Mouse (Mus musculus): ENCODE measurements around the gene Cbr4. TPM values are rescaled to one million over a fixed set of nuclear protein-coding genes. Genes with fewer than 3 reads are reported as not detected.

Gene Cbr4
- polyA plus RNA-seq (2011; ENCODE audit: insufficient read depth, insufficient read length, low replicate concordance, missing spikeins): 5.0 and 6.5 TPM in 2 replicates

DNA sequence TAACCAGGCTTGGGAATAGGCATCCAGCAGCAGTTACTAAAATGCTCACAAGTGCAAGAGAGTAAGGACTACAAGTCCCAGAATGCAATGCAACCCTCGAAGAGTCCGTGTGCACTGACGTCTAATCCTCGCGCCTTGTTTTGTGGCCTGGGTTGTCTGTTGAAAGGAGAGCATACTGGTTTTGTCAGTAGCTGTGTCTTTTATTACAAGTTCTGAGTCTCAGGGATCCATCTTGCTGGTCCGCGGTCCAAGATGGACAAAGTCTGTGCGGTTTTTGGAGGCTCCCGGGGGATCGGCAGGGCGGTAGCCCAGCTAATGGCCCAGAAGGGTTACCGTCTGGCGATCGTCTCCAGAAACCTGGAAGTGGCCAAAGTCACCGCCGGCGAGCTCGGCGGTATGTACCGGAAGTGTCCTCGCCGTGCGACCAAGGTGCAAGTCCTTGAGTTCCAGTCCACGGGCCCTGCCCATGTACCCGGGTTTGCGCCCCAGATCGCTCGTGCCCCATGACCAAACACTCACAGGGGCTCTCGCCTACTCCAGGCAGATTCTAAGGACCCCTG lies at the start of gene Cbr4:
Cbr4 (plus strand) TSS at position 138 of the 560 bp plus-strand sequence.
- WGBS: under 1% methylated on average over 29 of the region's 29 CpGs

GRCm38 (mm10) chr8:61442988-61443387 lies 44.5 kb upstream of the Cbr4 start:
- H3K4me1 ChIP-seq (ENCODE audit: control insufficient read depth, insufficient read depth, low read length): no peaks in the 10 kb centered on the region
- 89% methylated on average over 3 of the region's 3 CpGs for WGBS
- TF ChIP-seq CTCF (IDR thresholded peaks at IDR 0.05; ENCODE audit: control insufficient read depth, insufficient read depth, low read length) (no peak), POLR2A (IDR thresholded peaks at IDR 0.05; ENCODE audit: borderline replicate concordance, control insufficient read depth, low read depth, low read length) (no peak)
- no peak overlapping the region for H3K27ac ChIP-seq (ENCODE audit: control insufficient read depth, insufficient read depth, low read depth, low read length, poor library complexity)
- H3K4me3 ChIP-seq (replicated peaks; ENCODE audit: control insufficient read depth, low read depth, low read length): no peak overlapping the region

More for the DNA sequence above, at the start of gene Cbr4:
- H3K27ac ChIP-seq (ENCODE audit: control insufficient read depth, insufficient read depth, low read depth, low read length, poor library complexity): peak within 1 kb of the TSS; percentile 79
- peaks cover 3% of the 10 kb centered on the region; the same call in 1 of the 2 replicates for H3K4me1 ChIP-seq (ENCODE audit: control insufficient read depth, insufficient read depth, low read length)
- peak within 1 kb of the TSS; percentile 81 for H3K4me3 ChIP-seq (replicated peaks; ENCODE audit: control insufficient read depth, low read depth, low read length)
- TF ChIP-seq CTCF (IDR thresholded peaks at IDR 0.05; ENCODE audit: control insufficient read depth, insufficient read depth, low read length): 0 out of 2 replicates have a peak, but pooled peaks have one; percentile 8
- peak; percentile 57; the same call in 1 of the 2 replicates for TF ChIP-seq POLR2A (IDR thresholded peaks at IDR 0.05; ENCODE audit: borderline replicate concordance, control insufficient read depth, low read depth, low read length)

GRCm38 (mm10) chr8:61444358-61444757 lies 43.2 kb upstream of the Cbr4 start:
- 80% methylated on average over 3 of the region's 3 CpGs for WGBS
- H3K4me3 ChIP-seq (replicated peaks; ENCODE audit: control insufficient read depth, low read depth, low read length): no peak overlapping the region
- no peaks in the 10 kb centered on the region for H3K4me1 ChIP-seq (ENCODE audit: control insufficient read depth, insufficient read depth, low read length)
- no peak overlapping the region for H3K27ac ChIP-seq (ENCODE audit: control insufficient read depth, insufficient read depth, low read depth, low read length, poor library complexity)
- no peak for TF ChIP-seq CTCF (IDR thresholded peaks at IDR 0.05; ENCODE audit: control insufficient read depth, insufficient read depth, low read length)
- TF ChIP-seq POLR2A (IDR thresholded peaks at IDR 0.05; ENCODE audit: borderline replicate concordance, control insufficient read depth, low read depth, low read length): no peak

DNA sequence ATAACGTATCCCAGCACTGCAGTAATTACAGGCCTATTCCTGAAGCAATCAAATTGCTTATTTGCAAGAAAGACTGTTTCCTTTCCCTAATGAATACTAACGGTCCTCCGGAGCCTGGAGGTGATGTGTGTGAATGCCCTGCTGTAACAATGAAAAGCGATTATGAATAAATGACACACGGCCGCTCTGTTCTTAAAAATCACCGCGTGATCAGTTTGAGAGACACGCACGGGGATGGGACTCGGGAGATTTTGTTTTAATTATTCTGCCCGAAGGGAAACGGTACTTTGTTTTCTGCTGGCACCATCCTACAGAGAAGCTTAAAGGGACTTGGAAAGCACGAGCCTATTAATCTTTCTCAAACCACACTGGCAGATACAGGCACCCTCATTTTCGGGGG lies 41.2 kb upstream of the Cbr4 start:
- Histone ChIP-seq H3K4me1 (ENCODE audit: control insufficient read depth, insufficient read depth, low read length) (peaks cover 1% of the 10 kb centered on the region; the same call in 1 of the 2 replicates), H3K4me3 (replicated peaks; ENCODE audit: control insufficient read depth, low read depth, low read length) (no peak overlapping the region), H3K27ac (ENCODE audit: control insufficient read depth, insufficient read depth, low read depth, low read length, poor library complexity) (no peak overlapping the region)
- 89% methylated on average over 15 of the region's 15 CpGs for WGBS
- no peak for TF ChIP-seq CTCF (IDR thresholded peaks at IDR 0.05; ENCODE audit: control insufficient read depth, insufficient read depth, low read length)
- no peak for TF ChIP-seq POLR2A (IDR thresholded peaks at IDR 0.05; ENCODE audit: borderline replicate concordance, control insufficient read depth, low read depth, low read length)

- H3K4me1 ChIP-seq (ENCODE audit: control insufficient read depth, insufficient read depth, low read length): peaks cover 1% of the 10 kb centered on the region; the same call in 1 of the 2 replicates
- no peak overlapping the region for H3K4me3 ChIP-seq (replicated peaks; ENCODE audit: control insufficient read depth, low read depth, low read length)
- H3K27ac ChIP-seq (ENCODE audit: control insufficient read depth, insufficient read depth, low read depth, low read length, poor library complexity): no peak overlapping the region
- TF ChIP-seq CTCF (IDR thresholded peaks at IDR 0.05; ENCODE audit: control insufficient read depth, insufficient read depth, low read length): no peak
- no peak for TF ChIP-seq POLR2A (IDR thresholded peaks at IDR 0.05; ENCODE audit: borderline replicate concordance, control insufficient read depth, low read depth, low read length)
- 81% methylated on average over 2 of the region's 2 CpGs for WGBS
Measured at GRCm38 (mm10) chr8:61448100-61448499, 39.4 kb upstream of the Cbr4 start.

GRCm38 (mm10) chr8:61448881-61449280 lies 38.7 kb upstream of the Cbr4 start:
- TF ChIP-seq POLR2A (IDR thresholded peaks at IDR 0.05; ENCODE audit: borderline replicate concordance, control insufficient read depth, low read depth, low read length): no peak
- no peak for TF ChIP-seq CTCF (IDR thresholded peaks at IDR 0.05; ENCODE audit: control insufficient read depth, insufficient read depth, low read length)
- Histone ChIP-seq H3K4me1 (ENCODE audit: control insufficient read depth, insufficient read depth, low read length) (peaks cover 1% of the 10 kb centered on the region; the same call in 1 of the 2 replicates), H3K27ac (ENCODE audit: control insufficient read depth, insufficient read depth, low read depth, low read length, poor library complexity) (no peak overlapping the region), H3K4me3 (replicated peaks; ENCODE audit: control insufficient read depth, low read depth, low read length) (no peak overlapping the region)
- 42% methylated on average over 5 of the region's 5 CpGs for WGBS

DNA sequence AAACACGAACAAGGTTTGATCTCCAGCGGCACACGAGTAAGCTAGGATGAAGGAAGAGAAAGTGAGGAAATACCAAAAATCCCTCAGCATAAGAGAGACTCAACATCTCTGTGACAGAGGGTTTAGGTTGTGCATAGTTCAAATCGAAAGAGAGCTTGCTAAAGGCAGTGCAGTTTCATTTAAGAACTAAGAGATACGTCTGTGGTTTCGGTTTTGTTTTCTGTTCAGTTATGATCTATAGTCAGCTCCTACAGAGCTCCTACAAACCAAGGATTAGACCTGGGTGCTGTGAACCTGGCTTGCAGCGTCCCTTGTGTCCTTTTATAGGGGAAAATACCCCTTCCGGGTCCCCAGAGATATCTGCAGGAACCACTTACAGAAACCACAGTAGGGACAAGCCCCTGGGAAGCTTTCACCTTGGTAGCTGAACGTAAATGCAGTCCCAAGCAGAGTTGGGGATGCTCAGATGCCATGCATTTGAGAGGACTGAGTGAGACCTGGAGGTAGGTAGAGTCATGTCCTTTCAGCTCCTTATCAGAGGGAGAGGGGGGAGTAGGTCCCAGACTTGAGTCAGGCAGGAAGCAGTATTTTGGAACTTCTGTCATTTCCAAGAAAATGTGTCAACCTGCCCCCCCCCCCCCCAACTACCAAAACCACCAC lies 36.5 kb upstream of the Cbr4 start:
- TF ChIP-seq POLR2A (IDR thresholded peaks at IDR 0.05; ENCODE audit: borderline replicate concordance, control insufficient read depth, low read depth, low read length) (no peak), CTCF (IDR thresholded peaks at IDR 0.05; ENCODE audit: control insufficient read depth, insufficient read depth, low read length) (no peak)
- H3K4me3 ChIP-seq (replicated peaks; ENCODE audit: control insufficient read depth, low read depth, low read length): peak overlapping the region; percentile 43
- peaks cover 1% of the 10 kb centered on the region; the same call in 1 of the 2 replicates for H3K4me1 ChIP-seq (ENCODE audit: control insufficient read depth, insufficient read depth, low read length)
- WGBS: 29% methylated on average over 9 of the region's 9 CpGs
- H3K27ac ChIP-seq (ENCODE audit: control insufficient read depth, insufficient read depth, low read depth, low read length, poor library complexity): no peak overlapping the region

GRCm38 (mm10) chr8:61451721-61452337 lies 35.7 kb upstream of the Cbr4 start:
- Histone ChIP-seq H3K4me3 (replicated peaks; ENCODE audit: control insufficient read depth, low read depth, low read length) (no peak overlapping the region), H3K27ac (ENCODE audit: control insufficient read depth, insufficient read depth, low read depth, low read length, poor library complexity) (no peak overlapping the region), H3K4me1 (ENCODE audit: control insufficient read depth, insufficient read depth, low read length) (peaks cover 1% of the 10 kb centered on the region; the same call in 1 of the 2 replicates)
- TF ChIP-seq POLR2A (IDR thresholded peaks at IDR 0.05; ENCODE audit: borderline replicate concordance, control insufficient read depth, low read depth, low read length) (no peak), CTCF (IDR thresholded peaks at IDR 0.05; ENCODE audit: control insufficient read depth, insufficient read depth, low read length) (no peak)
- WGBS: 74% methylated on average over 8 of the region's 8 CpGs
